24 mouse cellular contexts compared by ENCODE assay signal in the genomic region with DNA sequence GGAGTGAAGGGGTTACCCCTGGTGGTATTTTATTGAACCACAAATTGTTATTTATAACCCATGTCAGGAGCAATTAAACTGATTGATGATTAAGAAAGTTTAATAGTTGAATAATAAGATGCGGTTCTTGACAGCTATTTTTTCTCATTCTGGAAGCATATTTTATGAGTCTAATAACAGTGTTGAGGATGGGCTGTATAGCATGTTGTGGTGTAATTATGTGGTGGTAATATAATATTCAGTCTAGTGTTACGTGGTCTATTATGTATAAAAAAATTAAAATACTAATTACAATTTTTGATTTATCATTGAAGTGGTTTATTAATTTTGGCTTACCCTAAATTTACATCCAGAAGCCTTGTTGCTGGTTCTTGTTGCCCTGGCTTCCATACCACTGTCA.
DNase-seq lines count a peak whose midpoint lies in the region; ATAC-seq and TF ChIP-seq lines count a peak whose summit lies in the region.
"Had no signal": no experiment of that assay in that cellular context is flagged by ENCODE, and none has a peak within 500 bp of the region (broad histone marks: within the 10 kb centered on the region; RNA-seq: fewer than 3 reads in every experiment).

No protein-coding gene starts in this region.

- no peak overlapping the region for H3K4me2 ChIP-seq in hindbrain, embryonic 13.5 days
- H3K4me2 ChIP-seq in hindbrain, embryonic 16.5 days (ENCODE audit: low read length): no peak overlapping the region
- no peak overlapping the region for H3K4me2 ChIP-seq in neural tube, embryonic 14.5 days (ENCODE audit: low read depth, low read length)
- H3K4me2 ChIP-seq: embryonic facial prominence, embryonic 12.5 days; forebrain, embryonic 13.5 days; forebrain, embryonic 15.5 days had no signal

- no peak overlapping the region for H3K4me3 ChIP-seq in hindbrain, embryonic 13.5 days
- no peak overlapping the region for H3K4me3 ChIP-seq in hindbrain, embryonic 16.5 days (ENCODE audit: low read length)
- no peak overlapping the region for H3K4me3 ChIP-seq in layer of hippocampus, adult 2 months
- no peak overlapping the region for H3K4me3 ChIP-seq in neural tube, embryonic 14.5 days (ENCODE audit: low read depth, low read length)
- H3K4me3 ChIP-seq: embryonic facial prominence, embryonic 10.5 days; embryonic facial prominence, embryonic 12.5 days; forebrain, embryonic 13.5 days; forebrain, embryonic 15.5 days had no signal

- ATAC-seq in hindbrain, embryonic 13.5 days (ENCODE audit: low FRiP score): no peak
- ATAC-seq in hindbrain, embryonic 16.5 days: no peak
- ATAC-seq in neural tube, embryonic 14.5 days (ENCODE audit: low read depth): peak; percentile 72; the same call in 1 of the 2 replicates
- ATAC-seq: activated CD4-positive, CD25-positive, alpha-beta regulatory T cell, adult 4 months; CD4-positive, CD25-positive, alpha-beta regulatory T cell, adult 4 months; forebrain, embryonic 13.5 days; Patski had no signal

- H3K9ac ChIP-seq in hindbrain, embryonic 13.5 days: no peak overlapping the region
- H3K9ac ChIP-seq in hindbrain, embryonic 16.5 days (ENCODE audit: low read depth, low read length): no peak overlapping the region
- no peak overlapping the region for H3K9ac ChIP-seq in neural tube, embryonic 14.5 days (replicated peaks; ENCODE audit: low read depth, low read length)
- H3K9ac ChIP-seq: embryonic facial prominence, embryonic 12.5 days; forebrain, embryonic 13.5 days; forebrain, embryonic 15.5 days had no signal

- H3K4me1 ChIP-seq in hindbrain, embryonic 13.5 days (replicated peaks): peaks cover 44% of the 10 kb centered on the region
- peaks cover 10% of the 10 kb centered on the region for H3K4me1 ChIP-seq in hindbrain, embryonic 16.5 days (ENCODE audit: control insufficient read depth, insufficient read depth, low read depth, low read length)
- H3K4me1 ChIP-seq in neural tube, embryonic 14.5 days (ENCODE audit: control insufficient read depth, insufficient read depth, low read length): peaks cover 32% of the 10 kb centered on the region

- no peaks in the 10 kb centered on the region for H3K27me3 ChIP-seq in hindbrain, embryonic 13.5 days
- H3K27me3 ChIP-seq in hindbrain, embryonic 16.5 days (replicated peaks; ENCODE audit: control insufficient read depth, insufficient read depth, low read length): 0 out of 2 replicates have a peak, but pooled peaks cover 2% of the 10 kb centered on the region
- H3K27me3 ChIP-seq in neural tube, embryonic 14.5 days (ENCODE audit: control insufficient read depth, insufficient read depth, low read length): no peaks in the 10 kb centered on the region
- H3K27me3 ChIP-seq: CH12.LX; embryonic facial prominence, embryonic 12.5 days; forebrain, embryonic 15.5 days; Patski had no signal

- 52% methylated on average over 2 of the region's 2 CpGs for WGBS in hindbrain, embryonic 13.5 days
- 82% methylated on average over 2 of the region's 2 CpGs for WGBS in hindbrain, embryonic 16.5 days
- 40% methylated on average over 2 of the region's 2 CpGs for WGBS in neural tube, embryonic 14.5 days

- H3K27ac ChIP-seq in hindbrain, embryonic 13.5 days: peak overlapping the region; percentile 70; the same call in 1 of the 2 replicates
- no peak overlapping the region for H3K27ac ChIP-seq in hindbrain, embryonic 16.5 days (ENCODE audit: low read depth, low read length)
- H3K27ac ChIP-seq in layer of hippocampus, adult 2 months: peak overlapping the region; percentile 32; the same call in 1 of the 2 replicates
- no peak overlapping the region for H3K27ac ChIP-seq in neural tube, embryonic 14.5 days (ENCODE audit: low read depth, low read length)
- H3K27ac ChIP-seq: embryonic facial prominence, embryonic 10.5 days; embryonic facial prominence, embryonic 12.5 days; forebrain, embryonic 13.5 days had no signal

- H3K36me3 ChIP-seq in hindbrain, embryonic 13.5 days: no peaks in the 10 kb centered on the region
- H3K36me3 ChIP-seq in hindbrain, embryonic 16.5 days (ENCODE audit: control insufficient read depth, insufficient read depth, low read length): no peaks in the 10 kb centered on the region
- no peaks in the 10 kb centered on the region for H3K36me3 ChIP-seq in neural tube, embryonic 14.5 days (ENCODE audit: control insufficient read depth, insufficient read depth, low read length)
- H3K36me3 ChIP-seq: embryonic facial prominence, embryonic 10.5 days; embryonic facial prominence, embryonic 12.5 days; forebrain, embryonic 15.5 days had no signal

- no peak for TF ChIP-seq CTCF in layer of hippocampus, adult 2 months (conservative IDR thresholded peaks at IDR 0.05)

- no peak for DNase-seq in layer of hippocampus, adult 2 months (ENCODE audit: low spot score in 2 of 2)
- DNase-seq in layer of hippocampus, postnatal 10 days (ENCODE audit: low spot score in 2 of 2): no peak
- DNase-seq in neural tube, embryonic 10.5 days (ENCODE audit: extremely low spot score, low spot score): no peak
- DNase-seq: adrenal gland, adult 8-10 months; adrenal gland, postnatal 14 days; adrenal gland, postnatal 36 days; B cell, adult 2 months; cerebellum, adult 11-12 months; cerebellum, adult 2 months; cerebellum, adult 9-10 months; cerebellum, postnatal 10 days; cerebellum, postnatal 25 days had no signal

- H3K9me3 ChIP-seq in hindbrain, embryonic 13.5 days: no peaks in the 10 kb centered on the region
- H3K9me3 ChIP-seq in hindbrain, embryonic 16.5 days (ENCODE audit: control insufficient read depth, low read length): no peaks in the 10 kb centered on the region
- H3K9me3 ChIP-seq in neural tube, embryonic 14.5 days (ENCODE audit: control insufficient read depth, low read length): no peaks in the 10 kb centered on the region
- H3K9me3 ChIP-seq: embryonic facial prominence, embryonic 10.5 days; embryonic facial prominence, embryonic 12.5 days; forebrain, embryonic 13.5 days; forebrain, embryonic 15.5 days; G1E had no signal

Comparison
In these comparisons a context has a peak if more than half of its experiments do, and no peak if none do; other contexts are left out.
1. H3K27ac ChIP-seq: peak in hindbrain, embryonic 13.5 days (single experiment) and layer of hippocampus, adult 2 months (single experiment); none in hindbrain, embryonic 16.5 days (single experiment) and neural tube, embryonic 14.5 days (single experiment).